Mouse (Mus musculus) myocyte (in vitro differentiated cells): Measurements from ENCODE around the gene Igf2r.

Experiments used
- CEBPB ChIP-seq: IDR thresholded peaks from 2 replicates; pipeline ENCODE4 v1.6.1; 2011; ENCODE audit warnings: mild to moderate bottlenecking, moderate library complexity; ENCODE audit not compliant: poor library complexity, insufficient read depth, severe bottlenecking
- E2F4 ChIP-seq: IDR thresholded peaks from one replicate; pipeline ENCODE4 v1.6.1; 2011; ENCODE audit warnings: mild to moderate bottlenecking, control low read depth, moderate library complexity; ENCODE audit not compliant: insufficient read depth
- MAX ChIP-seq: IDR thresholded peaks from one replicate; pipeline ENCODE4 v1.6.1; 2011; ENCODE audit warnings: low read depth, mild to moderate bottlenecking, control low read depth
- MYOD1 ChIP-seq, 3 experiments: IDR thresholded peaks; one replicate each; pipeline ENCODE4 v1.6.1; 2011; ENCODE audit warnings: control low read depth in 2 of 3, low read depth in 2 of 3, mild to moderate bottlenecking in 2 of 3, moderate library complexity in 1 of 3; ENCODE audit not compliant: insufficient read length in 2 of 3, control insufficient read depth in 1 of 3
- MYOG ChIP-seq, 3 experiments: IDR thresholded peaks; one replicate each; pipeline ENCODE4 v1.6.1; 2011; ENCODE audit warnings: control low read depth in 2 of 3, low read depth in 2 of 3, mild to moderate bottlenecking in 2 of 3; ENCODE audit not compliant: insufficient read length in 2 of 3, control insufficient read depth in 1 of 3, insufficient read depth in 1 of 3
- POLR2A ChIP-seq: IDR thresholded peaks from one replicate; pipeline ENCODE4 v1.6.1; 2011; ENCODE audit warnings: low read depth, mild to moderate bottlenecking, control low read depth, moderate library complexity; ENCODE audit not compliant: insufficient read length
- POLR2AphosphoS2 ChIP-seq: IDR thresholded peaks from one replicate; pipeline ENCODE4 v1.6.1; 2011; ENCODE audit warnings: low read depth, control low read depth; ENCODE audit not compliant: insufficient read length
- REST ChIP-seq: IDR thresholded peaks from one replicate; pipeline ENCODE4 v1.6.1; 2011; ENCODE audit warnings: mild to moderate bottlenecking, control low read depth, moderate library complexity; ENCODE audit not compliant: insufficient read depth, insufficient read length
- SRF ChIP-seq: IDR thresholded peaks from one replicate; pipeline ENCODE4 v1.6.1; 2011; ENCODE audit warnings: low read depth; ENCODE audit not compliant: control insufficient read depth, insufficient read length
- TCF12 ChIP-seq: IDR thresholded peaks from one replicate; pipeline ENCODE4 v1.6.1; 2011; ENCODE audit warnings: mild to moderate bottlenecking, control low read depth; ENCODE audit not compliant: poor library complexity, insufficient read depth, severe bottlenecking
- TCF3 ChIP-seq: IDR thresholded peaks from one replicate; pipeline ENCODE4 v1.6.1; 2011; ENCODE audit warnings: low read depth, control low read depth; ENCODE audit not compliant: insufficient read length
- USF1 ChIP-seq: IDR thresholded peaks from one replicate; pipeline ENCODE4 v1.6.1; 2011; ENCODE audit warnings: low read depth, mild to moderate bottlenecking, control low read depth, moderate library complexity

DNA sequence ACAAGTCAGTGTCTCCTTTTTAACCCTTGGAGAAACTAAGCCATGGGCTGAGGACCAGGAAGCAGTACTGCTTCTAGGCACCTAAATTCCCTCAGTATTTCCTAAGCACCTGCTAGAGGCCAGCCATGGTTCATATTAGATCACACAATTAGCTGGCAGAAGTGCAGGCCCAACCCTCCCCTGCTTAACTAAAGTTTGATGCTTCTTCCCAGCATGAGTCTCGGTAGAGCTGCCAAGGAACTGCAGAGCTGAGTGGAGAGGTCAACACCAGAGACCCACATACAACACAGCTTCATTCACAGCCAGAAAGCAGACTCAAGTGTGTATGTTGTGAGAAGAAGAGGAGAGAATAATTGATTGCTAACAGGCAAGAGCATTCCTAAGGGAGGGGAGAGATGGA lies 40.9 kb downstream of the Igf2r start:
- TF ChIP-seq POLR2A, result no peak
- TF ChIP-seq MAX, result no peak
- TF ChIP-seq USF1, result no peak
- TF ChIP-seq E2F4, result no peak
- no peak for TF ChIP-seq MYOG (IDR thresholded peaks at IDR 0.05; ENCODE audit: control insufficient read depth in 1 of 3, insufficient read depth in 1 of 3, insufficient read length in 2 of 3, low read depth in 2 of 3)
- no peak for TF ChIP-seq SRF
- no peak for TF ChIP-seq TCF12
- TF ChIP-seq POLR2AphosphoS2, result no peak
- no peak for TF ChIP-seq REST
- no peak for TF ChIP-seq MYOD1 (IDR thresholded peaks at IDR 0.05; ENCODE audit: control insufficient read depth in 1 of 3, insufficient read length in 2 of 3, low read depth in 2 of 3)
- no peak for TF ChIP-seq CEBPB
- TF ChIP-seq TCF3, result no peak
